Mouse (Mus musculus): Measurements from ENCODE around the gene Wfikkn1. TPM values are rescaled to one million over a fixed set of nuclear protein-coding genes. Genes with fewer than 3 reads are reported as not detected.
A peak's percentile ranks its signal among the peaks of the same experiment; 100 is the strongest.
"Not testable (repeated sequence)": the region's sequence is repeated elsewhere in the genome, so short reads cannot be mapped to it uniquely, and the experiment has no call there.

The Wfikkn1 gene
- total RNA-seq, 2 experiments from 2014 or later: 0.93 to 2.0 TPM

- DNase-seq (ENCODE audit: low spot score in 2 of 2): no peak
Observed at GRCm38 (mm10) chr17:25886806-25887205, 6.1 kb upstream of the Wfikkn1 start.

DNA sequence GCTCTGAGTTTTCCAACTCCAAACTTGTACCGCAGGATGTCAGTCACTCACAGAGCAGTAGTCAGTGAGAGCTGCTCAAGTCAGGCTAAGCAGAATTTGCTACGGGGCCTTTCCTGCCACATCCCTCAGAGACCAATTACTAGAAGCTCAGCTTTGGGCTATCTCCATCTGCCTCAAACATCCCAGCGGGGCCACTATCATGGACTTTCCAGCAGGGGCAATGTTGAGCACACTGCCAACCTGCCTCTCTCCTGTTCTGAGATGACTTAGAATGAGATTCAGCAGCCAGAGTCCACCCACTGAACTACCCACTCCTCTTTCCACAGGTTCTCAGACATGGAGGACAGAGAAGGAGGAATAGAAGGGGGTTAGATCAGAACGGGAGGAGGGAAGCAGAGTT lies 5.0 kb upstream of the Wfikkn1 start:
- DNase-seq (ENCODE audit: low spot score in 2 of 2): no peak

- DNase-seq (ENCODE audit: low spot score in 2 of 2): no peak
Observed at GRCm38 (mm10) chr17:25883824-25884223, 3.2 kb upstream of the Wfikkn1 start.

GRCm38 (mm10) chr17:25883268-25883667 lies 2.6 kb upstream of the Wfikkn1 start:
- no peak for DNase-seq (ENCODE audit: low spot score in 2 of 2)

DNA sequence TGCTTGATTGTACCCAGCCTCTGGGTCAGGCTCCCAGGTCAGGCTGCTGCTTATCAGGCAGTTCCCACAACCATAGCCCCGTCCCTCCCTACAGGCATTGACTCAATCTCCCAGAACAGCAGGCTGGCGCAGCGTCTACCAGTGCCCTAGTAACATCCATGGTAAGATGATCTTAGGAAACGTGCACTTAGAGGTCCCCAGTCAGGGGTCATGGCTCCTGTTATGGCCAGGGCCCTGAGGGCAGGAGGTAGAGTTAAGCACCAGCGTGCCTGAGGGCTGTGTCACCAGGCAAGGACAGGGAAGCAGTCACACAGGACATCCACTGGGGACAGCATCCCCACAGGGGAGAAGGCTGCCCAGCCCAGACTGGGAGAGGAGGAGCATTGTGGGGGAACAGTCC lies 1.6 kb upstream of the Wfikkn1 start:
- no peak for DNase-seq (ENCODE audit: low spot score in 2 of 2)

- no peak for DNase-seq (ENCODE audit: low spot score in 2 of 2)
Observed at GRCm38 (mm10) chr17:25881691-25882090, 1.0 kb upstream of the Wfikkn1 start.

DNA sequence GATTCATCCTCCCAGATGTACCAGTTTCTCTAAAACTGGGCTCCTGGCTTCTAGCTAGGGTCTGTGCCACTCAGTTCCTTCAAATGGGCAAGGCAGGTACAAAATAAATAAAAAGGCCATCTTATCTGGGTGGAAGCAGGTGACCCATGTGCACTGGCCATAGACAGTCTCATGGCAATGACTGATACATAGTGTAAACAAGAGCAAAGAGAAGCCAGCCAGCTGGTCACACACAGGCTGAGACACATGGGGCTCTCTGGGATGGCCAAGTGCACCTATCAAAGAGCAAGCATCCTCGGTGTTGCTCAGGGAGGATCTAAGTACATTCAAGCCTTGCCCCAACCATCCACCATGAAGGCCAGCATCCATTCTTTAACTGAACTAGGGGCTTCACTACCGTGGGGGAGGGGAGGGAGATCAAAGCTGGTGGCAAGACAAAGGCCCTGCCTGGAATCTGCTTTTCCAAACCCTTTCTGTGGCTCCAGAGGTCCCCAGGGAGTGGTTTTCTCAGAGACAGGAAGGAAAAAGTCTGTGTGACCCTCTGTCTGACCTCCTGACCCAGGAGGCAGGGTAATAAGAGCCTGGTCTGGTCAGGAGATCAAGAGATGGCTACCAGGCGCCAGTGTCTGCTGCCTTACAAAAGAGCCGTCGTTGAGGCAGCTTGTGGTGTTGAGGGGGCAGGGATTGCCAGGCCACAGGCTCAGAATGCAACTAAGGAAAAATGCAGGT lies 419 bp upstream of the Wfikkn1 start:
- DNase-seq (ENCODE audit: low spot score in 2 of 2): no peak

GRCm38 (mm10) chr17:25879750-25880149 lies 908 bp downstream of the Wfikkn1 start:
- DNase-seq (ENCODE audit: low spot score in 2 of 2): no peak

GRCm38 (mm10) chr17:25879261-25879660 lies 1.4 kb downstream of the Wfikkn1 start:
- no peak for DNase-seq (ENCODE audit: low spot score in 2 of 2)

GRCm38 (mm10) chr17:25878611-25879180 lies 2.0 kb downstream of the Wfikkn1 start:
- no peak for DNase-seq (ENCODE audit: low spot score in 2 of 2)

GRCm38 (mm10) chr17:25877741-25878610 lies 2.7 kb downstream of the Wfikkn1 start:
- DNase-seq (ENCODE audit: low spot score in 2 of 2): no peak

DNA sequence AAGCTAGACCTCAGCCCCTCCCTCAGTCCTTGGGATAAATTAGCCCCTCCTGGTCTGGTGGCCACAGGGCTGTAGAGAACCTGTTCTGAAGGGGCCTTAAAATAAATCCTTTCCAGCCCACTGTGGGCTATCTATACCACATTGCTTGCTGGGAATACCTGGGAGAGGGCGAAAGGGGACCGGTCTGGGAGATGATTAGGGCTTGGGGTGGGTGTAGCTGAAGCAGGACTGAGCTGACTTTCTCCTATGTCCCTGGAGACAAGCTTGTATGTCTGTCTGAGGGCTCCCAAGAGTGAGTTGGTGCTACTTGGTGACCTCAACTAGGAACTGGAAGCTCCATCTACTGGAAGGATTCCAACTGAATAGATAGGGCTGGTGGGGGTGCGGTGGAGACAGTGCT lies 3.6 kb downstream of the Wfikkn1 start:
- DNase-seq (ENCODE audit: low spot score in 2 of 2): no peak

DNA sequence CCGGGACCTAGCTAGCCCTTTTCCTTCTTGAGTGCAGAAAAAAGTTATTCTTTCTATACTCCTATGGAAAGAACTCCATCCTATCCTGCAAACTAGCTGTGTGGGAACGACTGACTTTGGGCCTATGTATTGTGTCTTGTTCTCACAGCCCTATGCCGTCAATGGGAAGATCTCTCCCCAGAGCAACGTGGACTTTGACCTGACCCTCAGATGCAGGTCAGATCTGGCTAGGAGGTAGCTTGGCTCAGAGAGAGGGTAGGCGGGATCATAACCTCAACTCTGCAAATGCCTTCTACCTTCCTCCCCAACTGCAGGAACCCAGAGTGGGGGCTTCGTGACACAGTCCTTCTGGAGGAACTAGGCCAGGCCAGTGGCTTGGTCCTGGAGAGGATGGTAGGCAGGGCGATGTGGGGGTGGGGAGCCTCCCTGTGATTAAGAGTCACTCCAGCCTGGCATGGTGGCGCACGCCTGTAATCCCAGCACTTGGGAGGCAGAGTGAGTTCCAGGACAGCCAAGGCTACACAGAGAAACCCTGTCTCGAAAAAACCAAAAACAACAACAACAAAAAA lies 4.2 kb downstream of the Wfikkn1 start:
- DNase-seq (ENCODE audit: low spot score in 2 of 2): no peak

- DNase-seq (ENCODE audit: low spot score in 2 of 2): peak; percentile 85 to 86
Observed at GRCm38 (mm10) chr17:25875171-25876136, 5.2 kb downstream of the Wfikkn1 start.

DNA sequence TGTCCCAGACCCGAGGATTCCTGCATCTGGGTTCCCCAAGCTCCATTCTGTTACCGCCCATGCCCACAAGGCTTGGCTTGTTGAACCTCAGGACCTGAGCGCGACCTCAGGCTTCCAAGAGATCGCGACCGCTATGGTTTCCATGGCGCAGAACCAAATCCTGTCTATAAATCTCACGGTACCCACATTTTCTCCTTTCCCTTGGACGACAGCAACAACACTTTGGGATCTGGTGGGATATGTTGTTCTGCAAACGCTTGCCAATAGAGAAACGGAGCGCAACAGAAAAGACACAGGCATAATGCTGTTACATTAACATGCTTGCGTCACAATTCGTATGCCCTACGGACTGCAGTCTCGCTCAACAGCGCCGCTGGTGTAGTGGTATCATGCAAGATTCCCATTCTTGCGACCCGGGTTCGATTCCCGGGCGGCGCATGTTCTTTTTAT lies 5.9 kb downstream of the Wfikkn1 start, which contains the start of gene Mettl26:
Gene Mettl26 (plus strand): TSS at position 354 of the 450 bp plus-strand sequence.
- peak; percentile 96 for DNase-seq (ENCODE audit: low spot score in 2 of 2)

DNA sequence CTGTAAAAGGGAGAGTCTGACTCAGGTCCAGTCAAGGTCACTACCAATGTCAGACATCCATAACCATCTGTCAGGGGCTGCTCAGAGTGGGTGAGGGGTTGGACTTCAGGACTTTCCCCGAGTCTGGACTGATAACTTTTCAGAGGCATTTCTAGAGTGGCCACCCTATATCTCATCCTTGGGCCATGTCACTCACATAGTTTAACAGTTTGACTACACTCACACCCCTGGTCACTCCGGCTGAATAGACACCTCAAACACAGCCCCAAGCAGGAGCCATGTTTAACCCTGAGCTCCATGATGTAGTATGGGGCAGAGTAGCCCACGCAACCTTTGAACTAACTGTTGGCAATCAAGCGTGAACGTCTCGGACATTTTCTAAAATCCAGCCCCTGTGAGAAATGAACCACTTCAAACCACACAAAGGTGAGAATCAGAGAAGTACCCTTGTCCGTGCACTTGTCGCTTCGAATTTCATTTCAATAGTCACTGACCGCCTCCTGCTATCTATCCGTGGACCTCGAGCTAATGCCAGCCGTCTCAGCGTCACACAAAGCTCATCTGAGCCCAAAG lies 6.4 kb downstream of the Wfikkn1 start:
- DNase-seq (ENCODE audit: low spot score in 2 of 2): no peak

- no peak for DNase-seq (ENCODE audit: low spot score in 2 of 2)
Observed at GRCm38 (mm10) chr17:25873405-25874147, 7.1 kb downstream of the Wfikkn1 start.

DNA sequence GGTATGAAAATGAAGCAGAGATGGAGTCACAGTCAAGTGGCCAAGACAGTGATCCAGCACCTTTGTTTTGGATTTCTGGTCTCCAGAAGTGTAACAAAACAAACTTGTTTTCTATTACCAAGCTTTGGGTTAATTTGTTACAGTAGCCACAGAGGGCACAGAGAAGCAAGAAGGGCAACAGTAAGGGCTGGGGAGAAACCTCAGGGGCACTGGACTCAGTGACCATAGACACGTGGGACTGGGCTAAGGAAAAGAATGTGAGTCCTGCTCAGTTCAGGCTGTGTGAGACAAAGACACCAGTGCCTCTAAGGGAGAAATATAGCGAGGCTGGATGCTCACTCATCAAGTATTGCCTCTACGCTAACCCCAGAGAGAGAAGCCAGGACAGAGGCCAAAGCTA lies 8.0 kb downstream of the Wfikkn1 start:
- no peak for DNase-seq (ENCODE audit: low spot score in 2 of 2)

DNA sequence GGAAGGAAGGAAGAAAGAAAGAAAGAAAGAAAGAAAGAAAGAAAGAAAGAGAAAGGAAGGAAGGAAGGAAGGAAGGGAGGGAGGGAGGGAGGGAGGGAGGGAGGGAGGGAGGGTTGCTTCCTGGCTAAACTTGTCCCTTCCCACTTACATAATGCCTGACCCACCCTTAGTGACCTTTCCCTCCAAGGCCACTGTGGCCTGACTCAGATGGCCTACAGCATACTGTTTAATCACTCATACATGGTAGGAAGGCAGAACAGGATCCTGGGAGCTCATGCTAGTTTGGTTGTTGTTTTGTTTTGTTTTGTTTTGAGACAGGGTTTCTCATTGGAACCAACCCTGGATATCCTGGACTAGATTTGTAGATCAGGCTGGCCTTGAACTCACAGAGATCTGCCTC lies 9.1 kb downstream of the Wfikkn1 start:
- DNase-seq (ENCODE audit: low spot score in 2 of 2): not testable (repeated sequence)

Data from adrenal gland, adult 18-20 months (tissue).